Mouse (Mus musculus): ENCODE data around the gene Gpcpd1. TPM values are rescaled to one million over a fixed set of nuclear protein-coding genes. Genes with fewer than 3 reads are reported as not detected.

The Gpcpd1 gene
- polyA plus RNA-seq, 1 experiment: 6.1 TPM

GRCm38 (mm10) chr2:132512977-132513351, 74.6 kb downstream of the Gpcpd1 start:
- TF ChIP-seq POLR2A (IDR thresholded peaks at IDR 0.05; ENCODE audit: low read depth, low read length) (no peak), CTCF (conservative IDR thresholded peaks at IDR 0.05; ENCODE audit: insufficient read depth, insufficient read length, low read depth, low read length) (no peak)
- Histone ChIP-seq H3K36me3 (ENCODE audit: control insufficient read depth, insufficient read depth, low read length) (no peaks in the 10 kb centered on the region), H3K27ac (ENCODE audit: insufficient read depth, low read depth, low read length) (no peak overlapping the region), H3K4me1 (ENCODE audit: control insufficient read depth, insufficient read depth, low read length) (no peaks in the 10 kb centered on the region), H3K27me3 (replicated peaks; ENCODE audit: control insufficient read depth, insufficient read depth, low read length) (no peaks in the 10 kb centered on the region), H3K4me3 (ENCODE audit: insufficient read depth, low read depth, low read length) (no peak overlapping the region)
- 72% methylated on average over 11 of the region's 11 CpGs for WGBS
- no peak for DNase-seq

GRCm38 (mm10) chr2:132512051-132512976, 75.2 kb downstream of the Gpcpd1 start:
- H3K27ac ChIP-seq (ENCODE audit: insufficient read depth, low read depth, low read length): no peak overlapping the region
- H3K27me3 ChIP-seq (replicated peaks; ENCODE audit: control insufficient read depth, insufficient read depth, low read length): no peaks in the 10 kb centered on the region
- H3K36me3 ChIP-seq (ENCODE audit: control insufficient read depth, insufficient read depth, low read length): no peaks in the 10 kb centered on the region
- no peaks in the 10 kb centered on the region for H3K4me1 ChIP-seq (ENCODE audit: control insufficient read depth, insufficient read depth, low read length)
- DNase-seq: no peak
- TF ChIP-seq CTCF (conservative IDR thresholded peaks at IDR 0.05; ENCODE audit: insufficient read depth, insufficient read length, low read depth, low read length): no peak
- no peak for TF ChIP-seq POLR2A (IDR thresholded peaks at IDR 0.05; ENCODE audit: low read depth, low read length)
- H3K4me3 ChIP-seq (ENCODE audit: insufficient read depth, low read depth, low read length): no peak overlapping the region
- WGBS: 37% methylated on average over 19 of the region's 19 CpGs

GRCm38 (mm10) chr2:132511011-132511818, 76.3 kb downstream of the Gpcpd1 start:
- WGBS: 86% methylated on average over 5 of the region's 7 CpGs
- Histone ChIP-seq H3K36me3 (ENCODE audit: control insufficient read depth, insufficient read depth, low read length) (no peaks in the 10 kb centered on the region), H3K4me1 (ENCODE audit: control insufficient read depth, insufficient read depth, low read length) (no peaks in the 10 kb centered on the region), H3K4me3 (ENCODE audit: insufficient read depth, low read depth, low read length) (no peak overlapping the region), H3K27ac (ENCODE audit: insufficient read depth, low read depth, low read length) (no peak overlapping the region), H3K27me3 (replicated peaks; ENCODE audit: control insufficient read depth, insufficient read depth, low read length) (no peaks in the 10 kb centered on the region)
- DNase-seq: no peak
- TF ChIP-seq POLR2A (IDR thresholded peaks at IDR 0.05; ENCODE audit: low read depth, low read length): no peak
- TF ChIP-seq CTCF (conservative IDR thresholded peaks at IDR 0.05; ENCODE audit: insufficient read depth, insufficient read length, low read depth, low read length): no peak

- TF ChIP-seq POLR2A (IDR thresholded peaks at IDR 0.05; ENCODE audit: low read depth, low read length) (no peak), CTCF (conservative IDR thresholded peaks at IDR 0.05; ENCODE audit: insufficient read depth, insufficient read length, low read depth, low read length) (no peak)
- Histone ChIP-seq H3K36me3 (ENCODE audit: control insufficient read depth, insufficient read depth, low read length) (no peaks in the 10 kb centered on the region), H3K27me3 (replicated peaks; ENCODE audit: control insufficient read depth, insufficient read depth, low read length) (no peaks in the 10 kb centered on the region), H3K4me1 (ENCODE audit: control insufficient read depth, insufficient read depth, low read length) (no peaks in the 10 kb centered on the region), H3K4me3 (ENCODE audit: insufficient read depth, low read depth, low read length) (no peak overlapping the region), H3K27ac (ENCODE audit: insufficient read depth, low read depth, low read length) (no peak overlapping the region)
- 81% methylated on average over 1 of the region's 1 CpGs for WGBS
- no peak for DNase-seq
These were observed 77.8 kb downstream of the Gpcpd1 start for GRCm38 (mm10) chr2:132509714-132510113.

- no peaks in the 10 kb centered on the region for H3K36me3 ChIP-seq (ENCODE audit: control insufficient read depth, insufficient read depth, low read length)
- no peak overlapping the region for H3K27ac ChIP-seq (ENCODE audit: insufficient read depth, low read depth, low read length)
- H3K4me1 ChIP-seq (ENCODE audit: control insufficient read depth, insufficient read depth, low read length): no peaks in the 10 kb centered on the region
- no peaks in the 10 kb centered on the region for H3K27me3 ChIP-seq (replicated peaks; ENCODE audit: control insufficient read depth, insufficient read depth, low read length)
- no peak for DNase-seq
- TF ChIP-seq CTCF (conservative IDR thresholded peaks at IDR 0.05; ENCODE audit: insufficient read depth, insufficient read length, low read depth, low read length): no peak
- 61% methylated on average over 9 of the region's 9 CpGs for WGBS
- no peak overlapping the region for H3K4me3 ChIP-seq (ENCODE audit: insufficient read depth, low read depth, low read length)
These were observed 78.3 kb downstream of the Gpcpd1 start for GRCm38 (mm10) chr2:132509261-132509660.

- DNase-seq: no peak
- Histone ChIP-seq H3K4me1 (ENCODE audit: control insufficient read depth, insufficient read depth, low read length) (no peaks in the 10 kb centered on the region), H3K4me3 (ENCODE audit: insufficient read depth, low read depth, low read length) (no peak overlapping the region), H3K27me3 (replicated peaks; ENCODE audit: control insufficient read depth, insufficient read depth, low read length) (no peaks in the 10 kb centered on the region), H3K27ac (ENCODE audit: insufficient read depth, low read depth, low read length) (no peak overlapping the region), H3K36me3 (ENCODE audit: control insufficient read depth, insufficient read depth, low read length) (no peaks in the 10 kb centered on the region)
- TF ChIP-seq CTCF (conservative IDR thresholded peaks at IDR 0.05; ENCODE audit: insufficient read depth, insufficient read length, low read depth, low read length): no peak
- no peak for TF ChIP-seq POLR2A (IDR thresholded peaks at IDR 0.05; ENCODE audit: low read depth, low read length)
- 66% methylated on average over 6 of the region's 6 CpGs for WGBS
These were observed 80.0 kb downstream of the Gpcpd1 start for GRCm38 (mm10) chr2:132507521-132507920.

GRCm38 (mm10) chr2:132507091-132507490, 80.4 kb downstream of the Gpcpd1 start:
- H3K36me3 ChIP-seq (ENCODE audit: control insufficient read depth, insufficient read depth, low read length): no peaks in the 10 kb centered on the region
- no peaks in the 10 kb centered on the region for H3K4me1 ChIP-seq (ENCODE audit: control insufficient read depth, insufficient read depth, low read length)
- no peak for DNase-seq
- no peak overlapping the region for H3K27ac ChIP-seq (ENCODE audit: insufficient read depth, low read depth, low read length)
- no peak overlapping the region for H3K4me3 ChIP-seq (ENCODE audit: insufficient read depth, low read depth, low read length)
- H3K27me3 ChIP-seq (replicated peaks; ENCODE audit: control insufficient read depth, insufficient read depth, low read length): no peaks in the 10 kb centered on the region
- 52% methylated on average over 14 of the region's 14 CpGs for WGBS
- TF ChIP-seq CTCF (conservative IDR thresholded peaks at IDR 0.05; ENCODE audit: insufficient read depth, insufficient read length, low read depth, low read length): no peak
- TF ChIP-seq POLR2A (IDR thresholded peaks at IDR 0.05; ENCODE audit: low read depth, low read length): no peak
